Mouse (Mus musculus): ENCODE measurements around the gene Cd101.

The Cd101 gene

DNA sequence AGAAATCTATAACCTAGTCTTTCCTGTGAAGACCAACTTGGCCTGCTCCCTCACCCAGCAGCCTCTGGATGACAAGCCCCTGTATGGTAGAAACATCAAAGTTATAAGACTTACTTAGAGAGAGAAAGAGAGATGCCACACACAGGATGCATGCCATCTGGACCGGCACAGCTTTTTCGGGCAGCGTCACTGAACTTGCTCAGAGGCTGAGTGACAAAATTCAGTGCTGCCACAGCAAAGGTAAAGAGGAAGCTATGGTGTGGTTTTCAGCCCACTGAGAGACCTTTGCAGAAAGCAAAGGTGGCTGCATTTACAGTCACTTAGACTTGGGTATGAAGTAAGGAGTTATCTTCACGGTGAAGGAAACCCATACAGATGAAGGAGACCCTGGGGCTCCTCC lies at the start of gene Cd101:
Gene Cd101 (minus strand): TSS at position 218 of the 400 bp plus-strand sequence.
- no peak for DNase-seq

DNA sequence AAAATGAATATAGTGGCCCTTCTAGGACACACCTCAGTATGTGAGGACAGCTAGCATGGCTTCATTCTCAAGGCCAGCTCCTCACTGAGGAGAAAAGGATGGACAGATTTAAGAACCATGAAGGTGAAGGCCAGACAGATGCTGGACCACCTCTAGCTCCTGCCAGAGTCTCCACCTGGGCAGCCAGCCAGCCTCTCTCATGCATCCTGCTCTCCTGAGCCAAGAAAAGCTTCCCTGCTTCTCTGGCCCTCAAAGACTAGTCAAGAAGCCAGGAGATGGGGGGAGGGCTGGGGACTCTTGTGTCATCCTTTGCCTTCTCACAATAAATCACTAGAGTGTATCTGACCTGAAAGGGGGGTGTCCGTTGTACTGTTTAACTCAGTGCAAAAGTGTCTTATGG lies 49.0 kb upstream of the Cd101 start:
- DNase-seq: no peak

- no peak for DNase-seq
Observed at GRCm38 (mm10) chr3:101077710-101078100, 48.3 kb upstream of the Cd101 start.

DNA sequence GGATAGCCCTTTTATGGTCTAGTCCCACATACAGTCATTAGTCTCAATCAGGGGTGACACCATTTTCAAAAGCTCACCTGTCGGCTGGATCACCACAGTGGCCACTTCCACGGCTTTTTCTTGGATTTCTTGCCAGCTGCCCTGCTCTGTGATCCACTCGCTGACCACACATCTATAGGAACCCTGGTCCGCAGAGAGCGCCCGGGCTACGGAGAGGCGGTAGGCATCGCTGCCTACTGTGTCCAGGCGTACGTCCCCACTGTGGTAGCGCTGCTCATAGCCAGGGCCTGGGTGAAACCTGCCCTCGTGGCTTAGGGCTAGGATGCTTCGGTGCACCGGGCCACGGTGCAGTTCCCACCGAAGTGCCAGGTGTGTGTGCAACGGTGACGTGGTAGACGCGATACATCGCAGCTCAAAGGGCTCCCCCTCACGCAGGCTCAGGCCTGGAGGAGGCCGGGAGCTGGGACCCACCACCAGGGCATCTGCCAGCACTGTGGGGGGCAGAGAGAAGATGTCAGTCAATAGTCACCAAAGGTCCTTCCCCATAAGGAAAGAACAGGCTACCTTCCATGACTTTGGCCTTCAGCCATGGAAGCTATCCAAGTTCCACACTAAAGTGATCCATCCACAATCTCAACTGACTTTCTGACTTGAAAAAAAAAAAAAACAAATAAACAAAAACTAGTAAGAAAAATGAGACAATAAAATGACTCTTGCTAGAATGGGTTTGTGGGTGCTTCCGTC lies 47.8 kb upstream of the Cd101 start:
- DNase-seq: no peak

- no peak for DNase-seq
Observed at GRCm38 (mm10) chr3:101075866-101076265, 46.5 kb upstream of the Cd101 start.

DNA sequence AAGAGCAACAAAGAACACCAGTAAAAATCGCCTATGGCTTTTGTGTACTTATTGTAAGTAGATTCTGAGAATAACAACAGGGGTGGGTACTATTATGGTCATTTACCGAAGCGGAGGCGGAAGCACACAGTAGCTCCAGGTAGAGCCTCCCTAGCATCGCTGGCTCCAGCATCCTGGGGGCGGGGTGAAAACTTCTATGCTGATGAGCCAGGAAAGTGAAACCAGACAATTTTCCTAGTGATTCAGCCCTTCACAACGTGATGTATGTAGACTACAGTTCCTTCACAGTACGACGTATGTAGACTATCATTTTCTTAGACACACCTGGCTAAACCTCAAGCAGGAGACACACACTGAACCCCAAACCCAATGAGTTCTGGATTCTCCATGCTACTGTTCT lies 44.0 kb upstream of the Cd101 start:
- no peak for DNase-seq

DNA sequence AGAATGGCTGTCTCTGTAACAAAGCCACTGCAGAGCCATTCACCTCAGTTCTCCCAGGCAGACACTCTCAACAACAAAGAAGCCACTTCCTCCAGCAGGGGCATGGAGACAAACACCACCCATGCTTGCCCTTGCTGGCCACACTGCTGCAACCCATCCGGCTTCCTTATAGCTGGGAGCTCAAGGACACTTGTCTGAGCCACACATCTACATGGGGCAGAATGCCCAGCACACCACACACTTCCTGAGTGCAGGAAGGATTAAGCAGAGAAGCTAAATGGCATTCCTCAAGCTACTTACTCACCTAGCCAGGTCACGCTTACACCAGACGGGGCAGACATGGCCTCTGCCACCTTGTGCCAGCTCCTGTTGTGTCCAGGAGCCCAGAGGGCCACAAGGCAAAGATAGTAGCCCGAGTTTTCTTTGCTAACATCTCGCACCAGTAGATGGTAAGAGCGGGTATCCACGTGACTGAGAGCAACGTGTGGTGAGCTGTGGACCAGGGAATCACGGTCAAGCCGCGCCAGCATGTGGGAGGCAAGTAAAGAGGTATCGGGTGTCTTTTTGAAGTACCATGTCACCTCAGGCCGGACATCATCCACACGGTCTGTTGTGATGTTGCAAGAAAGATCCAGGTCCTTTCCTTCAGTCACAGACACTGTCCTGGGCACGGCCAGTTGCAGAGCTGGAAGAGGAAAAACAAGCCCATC lies 43.3 kb upstream of the Cd101 start:
- DNase-seq: no peak

DNA sequence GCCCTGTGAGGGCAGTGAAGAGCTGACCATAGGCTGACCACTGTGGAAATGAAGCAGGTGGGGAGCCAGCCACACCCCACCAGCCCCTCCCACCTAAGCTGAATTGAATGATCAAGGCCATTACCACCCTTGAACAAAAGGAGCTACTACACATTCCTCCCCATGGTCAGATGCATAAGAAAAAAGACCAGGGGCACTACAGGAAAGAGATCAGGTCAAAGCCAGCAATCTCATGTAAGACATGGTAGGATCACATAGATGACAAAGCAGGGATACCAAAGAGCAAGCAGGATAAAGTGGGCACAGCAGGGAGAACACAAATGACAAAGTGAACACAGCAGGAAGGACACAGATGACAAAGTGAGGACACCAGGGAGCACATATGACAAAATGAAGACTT lies 42.2 kb upstream of the Cd101 start:
- no peak for DNase-seq

DNA sequence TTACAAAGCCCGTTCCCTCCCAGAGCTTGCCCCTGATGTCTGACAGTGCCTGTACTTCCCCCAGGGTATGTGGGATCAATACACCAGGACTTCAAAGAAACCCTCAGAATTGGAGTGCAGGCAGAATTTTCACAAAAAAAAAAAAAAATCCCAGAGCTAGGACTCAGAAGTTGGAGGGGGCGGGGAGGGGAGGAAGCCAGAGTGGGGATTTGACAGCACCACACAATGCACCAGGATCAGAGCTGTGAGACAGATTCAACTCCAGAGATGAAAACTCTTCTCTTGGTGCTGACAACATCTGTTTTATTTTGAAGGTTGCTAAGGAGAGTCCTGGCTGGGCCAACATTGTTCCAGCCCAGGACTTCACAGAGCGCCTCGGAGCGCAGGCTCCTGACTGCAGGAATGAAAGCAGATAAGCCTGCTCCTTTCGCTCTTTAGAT lies 41.5 kb upstream of the Cd101 start:
- DNase-seq: no peak

GRCm38 (mm10) chr3:101070230-101070795 lies 41.0 kb upstream of the Cd101 start:
- no peak for DNase-seq

GRCm38 (mm10) chr3:101068701-101069100 lies 39.3 kb upstream of the Cd101 start:
- no peak for DNase-seq

- DNase-seq: no peak
Observed at GRCm38 (mm10) chr3:101066175-101066574, 36.8 kb upstream of the Cd101 start.

GRCm38 (mm10) chr3:101061865-101062585 lies 32.7 kb upstream of the Cd101 start:
- no peak for DNase-seq

- no peak for DNase-seq
Observed at GRCm38 (mm10) chr3:101059214-101059613, 29.9 kb upstream of the Cd101 start.

DNA sequence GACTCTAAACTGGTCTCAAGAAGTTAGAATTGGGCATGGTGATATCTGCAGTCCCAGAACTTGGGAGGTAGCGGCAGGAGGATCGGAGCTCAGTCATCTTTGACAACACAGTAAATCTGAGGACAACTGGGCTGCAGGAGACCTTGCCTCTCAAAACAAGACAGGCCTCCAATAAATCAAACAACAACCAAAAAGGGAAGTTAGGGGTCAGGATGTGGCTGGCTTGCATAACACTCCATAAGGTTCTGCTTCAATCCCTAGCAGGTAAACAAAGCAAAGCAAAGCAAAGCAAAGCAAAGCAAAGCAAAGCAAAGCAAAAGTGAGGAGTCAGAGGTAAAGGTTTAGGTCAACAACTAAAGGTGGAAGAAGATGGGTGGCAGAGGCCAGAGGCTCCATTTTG lies 28.8 kb upstream of the Cd101 start:
- no peak for DNase-seq

- no peak for DNase-seq
Observed at GRCm38 (mm10) chr3:101055216-101055615, 25.9 kb upstream of the Cd101 start.

- DNase-seq: no peak
Observed at GRCm38 (mm10) chr3:101051601-101052000, 22.2 kb upstream of the Cd101 start.

- no peak for DNase-seq
Observed at GRCm38 (mm10) chr3:101049997-101050396, 20.6 kb upstream of the Cd101 start.

DNA sequence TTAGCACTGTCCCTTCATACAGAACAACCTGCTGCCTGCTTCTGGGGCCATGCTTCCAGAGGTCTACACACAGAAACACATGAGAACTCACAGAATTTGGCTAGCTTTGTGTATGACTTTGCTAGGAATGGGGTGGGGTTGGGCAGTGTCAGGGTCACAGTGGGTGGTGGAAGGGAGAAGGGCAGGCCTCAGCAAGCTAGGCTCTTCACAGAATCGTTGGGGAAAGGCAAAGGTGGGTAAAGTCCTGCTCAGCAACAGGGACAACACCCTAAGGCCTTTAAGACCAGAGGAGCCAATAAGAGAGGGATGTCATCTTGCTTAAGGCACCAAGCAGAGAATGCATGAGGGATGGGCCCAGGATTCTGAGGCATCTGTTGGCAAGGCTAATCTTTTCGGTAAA lies 19.4 kb upstream of the Cd101 start:
- no peak for DNase-seq

GRCm38 (mm10) chr3:101047586-101048275 lies 18.4 kb upstream of the Cd101 start:
- no peak for DNase-seq

DNA sequence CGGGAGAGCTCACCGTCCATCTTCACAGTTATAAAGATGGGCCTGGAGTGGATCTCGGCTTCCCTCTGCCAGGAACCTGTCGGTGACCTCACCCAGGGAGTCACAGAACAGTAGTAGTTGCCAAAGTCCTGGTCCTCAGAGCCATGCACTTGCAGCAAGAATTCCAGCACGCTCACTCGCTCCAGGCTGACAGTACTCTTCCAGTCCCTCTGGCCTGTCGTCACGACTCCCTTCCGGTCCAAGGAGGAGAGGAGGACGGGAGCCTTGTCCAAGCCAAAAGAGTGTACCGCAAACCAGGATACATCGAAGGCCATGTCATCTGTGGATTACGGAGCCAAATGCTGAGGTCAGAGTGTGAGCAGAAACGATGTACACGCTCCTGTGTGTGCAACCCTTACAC lies 16.1 kb upstream of the Cd101 start:
- DNase-seq: no peak

DNA sequence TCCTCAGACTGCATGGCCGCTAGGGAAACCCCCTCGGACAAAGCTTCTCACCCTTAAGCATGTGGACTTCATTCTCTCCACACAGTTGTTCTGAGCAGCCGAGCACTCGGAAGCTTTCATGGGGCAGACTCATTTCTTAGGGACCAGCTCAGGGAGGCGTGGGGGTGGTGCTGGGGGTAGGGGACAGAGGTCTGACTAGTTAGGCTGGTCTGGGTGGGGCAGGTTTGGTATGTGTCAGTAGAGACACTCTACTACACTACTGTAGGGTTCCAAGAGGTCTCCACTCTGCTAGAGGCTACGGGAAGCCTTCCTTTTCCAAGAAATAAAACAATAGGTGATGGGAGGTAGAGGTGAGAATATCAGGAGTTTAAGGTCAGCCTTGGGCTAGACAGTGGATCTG lies 15.3 kb upstream of the Cd101 start:
- no peak for DNase-seq

DNA sequence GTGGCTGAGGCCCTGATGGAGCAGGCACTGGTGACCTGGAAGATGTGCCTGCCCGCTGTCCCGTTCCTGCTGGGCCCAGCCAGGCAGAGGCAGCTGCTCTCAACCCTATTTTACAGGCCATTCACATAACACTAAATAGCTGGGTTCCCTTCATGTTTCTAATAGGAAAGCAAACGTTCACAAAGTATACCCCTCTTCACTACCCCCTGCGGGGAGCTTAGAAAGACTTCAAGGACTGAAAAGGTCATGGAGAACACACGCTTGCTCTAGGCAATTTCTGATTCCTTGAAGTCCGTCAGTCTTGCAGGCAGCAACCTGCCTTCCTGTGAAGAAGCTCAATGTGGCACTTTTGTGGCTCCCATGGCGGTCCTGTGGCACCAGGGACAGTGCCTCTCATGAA lies 12.6 kb upstream of the Cd101 start:
- no peak for DNase-seq

Data from cerebellum, adult 8-10 months (tissue).